Mouse (Mus musculus) urinary bladder, adult 2 months (tissue): Measurements from ENCODE around the gene Sumo1. TPM values are rescaled to one million over a fixed set of nuclear protein-coding genes. Genes with fewer than 3 reads are reported as not detected.

ENCODE experiments used
- DNase-seq: peaks from one replicate; pipeline ENCODE4 v3.0.0; 2022; ENCODE audit warnings: low spot score
- polyA plus RNA-seq: library from polyadenylated mRNA; depleted of rRNA; stranded (reverse); fragments of >200 nt; gene quantifications from 2 replicates; pipeline ENCODE4 v1.2.3, GENCODE M21; 2012; rRNA removed

Gene Sumo1
- polyA plus RNA-seq, 1 experiment = 96.4 TPM

DNA sequence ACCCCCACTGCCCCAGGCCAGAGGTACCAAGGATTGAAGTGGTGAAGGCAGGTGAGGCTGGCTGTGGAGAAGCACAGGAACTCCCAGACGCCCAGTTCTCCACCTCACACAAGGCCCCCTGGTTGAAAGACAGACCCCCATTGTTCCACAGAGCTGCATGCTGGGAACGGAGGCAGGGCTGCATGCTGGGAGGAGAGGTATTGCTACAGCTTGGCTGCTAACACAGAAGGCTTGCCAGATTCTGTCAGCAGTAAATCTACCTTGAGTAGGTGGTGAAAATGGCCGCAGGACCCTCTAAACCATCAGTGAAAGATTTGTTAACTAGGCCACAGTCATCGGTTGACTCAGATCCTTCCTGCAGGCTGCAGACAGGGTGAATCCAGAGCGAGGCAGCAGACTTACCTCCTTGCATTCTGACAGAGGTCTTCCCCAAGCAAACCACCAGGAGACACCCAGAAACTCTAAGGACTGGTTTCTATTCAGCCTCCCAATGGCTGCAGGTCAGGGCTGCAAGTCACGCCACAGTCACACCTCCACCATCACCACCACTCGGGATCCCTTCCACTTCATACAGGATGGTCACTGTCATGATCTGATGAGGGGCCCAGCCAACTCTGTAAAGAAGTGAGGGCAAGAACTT, 121.5 kb downstream of the Sumo1 start:
- no peak for DNase-seq

DNA sequence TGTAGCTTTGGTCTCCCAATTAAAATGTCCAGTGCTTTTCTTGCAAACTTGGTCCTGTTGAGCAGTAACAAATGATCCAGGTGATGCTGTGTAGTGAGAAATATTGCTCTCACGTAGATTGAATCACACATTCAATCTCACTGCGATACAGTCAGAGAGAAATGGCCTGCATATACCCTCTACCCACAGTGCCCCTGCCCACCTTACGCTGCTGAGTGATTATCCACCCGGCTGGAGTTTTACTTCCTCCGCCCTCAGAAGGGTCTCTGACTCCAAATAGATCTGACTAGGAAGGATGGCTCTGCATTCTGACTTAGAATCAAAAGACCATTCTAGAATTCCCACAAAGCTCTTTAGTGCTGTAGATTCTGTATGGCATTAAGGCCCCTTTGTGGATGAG, 122.1 kb downstream of the Sumo1 start:
- no peak for DNase-seq

DNA sequence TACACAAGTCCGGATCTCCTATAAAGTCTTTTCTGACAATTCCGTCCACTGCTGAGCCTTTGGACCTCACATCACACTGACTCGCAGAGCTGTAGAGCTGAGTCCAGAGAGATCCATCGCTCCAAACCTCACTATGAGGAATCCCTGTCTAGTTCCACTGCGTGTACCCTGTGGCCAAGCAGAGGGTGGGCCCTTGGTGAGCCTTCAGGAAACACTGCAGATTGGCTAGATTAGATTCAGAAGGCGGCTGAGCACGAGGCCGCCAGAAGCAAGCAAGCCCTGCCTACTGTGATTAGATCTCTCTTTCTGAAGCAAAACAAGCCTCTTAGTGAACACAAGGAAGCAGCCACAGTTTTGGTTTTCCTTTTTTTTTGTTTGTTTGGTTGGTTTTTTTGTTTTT, 126.7 kb downstream of the Sumo1 start:
- no peak for DNase-seq

DNA sequence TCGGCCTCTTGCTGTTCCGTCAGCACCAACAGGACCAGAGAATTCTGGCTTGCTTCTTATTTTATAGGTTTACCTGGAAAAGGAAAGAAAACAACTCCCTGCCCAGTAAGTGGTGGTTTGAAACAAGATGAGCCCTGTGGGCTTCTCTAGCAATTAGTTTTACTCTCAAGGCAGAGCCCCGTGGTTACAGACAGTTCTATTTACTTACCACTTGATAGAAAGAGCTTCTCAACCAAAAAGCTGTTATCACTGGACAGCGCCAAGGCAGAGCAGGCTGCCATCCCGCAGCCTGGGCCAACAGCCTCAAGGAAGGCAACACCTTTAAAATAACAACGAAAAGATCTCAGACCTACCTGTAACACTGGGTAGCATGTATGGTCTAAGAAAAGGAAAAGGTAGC, 128.4 kb downstream of the Sumo1 start:
- no peak for DNase-seq

DNA sequence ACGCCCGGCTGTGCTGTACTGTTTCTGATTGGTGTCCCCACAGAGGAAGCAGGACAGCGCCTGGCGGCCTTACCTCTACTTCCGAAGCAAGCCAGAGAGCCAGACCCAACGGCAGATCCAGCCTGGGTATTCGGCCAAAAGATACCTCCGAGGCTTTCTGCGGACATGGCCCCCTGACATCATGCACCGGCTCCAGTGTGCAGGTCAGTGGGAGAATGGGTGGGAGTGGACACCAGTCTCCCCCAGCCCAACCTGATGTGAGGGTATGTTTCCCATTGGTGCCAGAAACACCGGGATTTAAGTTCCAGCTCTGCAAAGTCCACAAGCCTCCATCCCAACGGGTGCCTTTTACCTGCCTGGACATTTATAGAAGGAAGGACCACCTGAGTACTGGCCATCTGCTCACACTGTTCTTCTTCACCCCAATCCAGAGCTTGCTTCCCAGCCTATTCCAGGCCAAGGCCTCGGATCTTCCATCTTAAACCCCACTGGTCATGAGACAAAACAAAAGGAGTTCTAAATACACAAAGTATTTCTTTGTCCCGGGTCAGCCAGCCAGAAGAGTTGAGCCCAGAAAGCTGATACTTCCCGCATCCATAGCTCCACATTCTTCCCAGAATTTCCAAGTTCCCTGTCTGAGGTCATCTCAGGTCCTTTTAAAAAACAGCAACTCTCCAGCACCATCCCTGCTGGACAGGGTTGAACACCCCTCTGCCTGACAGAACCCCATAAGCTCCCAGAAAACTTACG, 129.2 kb downstream of the Sumo1 start:
- DNase-seq = no peak

DNA sequence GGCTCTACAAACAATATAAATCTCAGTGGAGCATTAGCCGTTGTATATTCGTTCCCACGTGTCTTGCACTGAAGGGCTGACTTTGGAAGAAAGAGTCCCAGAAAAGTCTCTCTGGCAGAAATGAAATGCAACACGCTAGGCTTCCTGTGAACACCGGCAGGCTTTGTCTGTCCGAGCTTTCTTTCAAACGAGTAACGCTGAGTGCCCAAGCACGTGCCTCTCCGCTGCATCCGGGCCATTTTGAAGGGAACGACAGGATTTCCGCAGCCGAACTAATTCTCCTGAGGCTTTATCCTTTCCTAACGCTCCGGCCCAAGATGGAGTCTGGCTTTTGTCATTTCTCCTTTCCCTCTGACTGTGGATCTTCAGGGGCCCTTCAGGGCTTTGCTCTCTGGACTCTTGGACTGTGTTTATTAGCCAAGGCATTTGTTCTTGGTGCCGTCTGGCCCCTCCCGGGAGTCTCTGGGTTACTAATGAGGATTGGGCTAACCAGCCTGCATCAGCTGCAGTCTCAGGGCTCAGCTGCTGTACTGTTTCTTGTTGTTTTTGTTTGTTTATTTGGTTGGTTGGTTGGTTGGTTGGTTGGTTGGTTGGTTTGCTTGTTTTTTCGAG, 130.0 kb downstream of the Sumo1 start:
- DNase-seq = no peak

DNA sequence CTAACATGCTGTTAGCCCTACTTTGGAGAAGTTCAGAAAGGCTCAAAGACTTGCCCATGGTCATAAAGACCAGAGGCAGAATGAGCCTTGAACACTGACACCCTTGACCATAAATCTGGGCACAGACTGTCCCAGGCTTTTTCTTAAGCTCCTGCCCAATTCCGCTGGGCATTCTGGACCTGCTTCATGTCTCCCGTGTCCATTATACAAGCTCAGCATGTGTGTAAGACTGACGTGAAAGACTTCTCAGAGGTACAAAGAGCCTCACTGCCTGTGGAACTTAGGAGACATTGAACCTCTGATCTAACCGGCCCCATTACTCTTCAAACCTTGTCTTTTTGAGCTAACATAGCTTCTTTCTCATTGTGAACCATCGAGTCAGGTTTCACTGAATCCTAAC, 132.3 kb downstream of the Sumo1 start:
- no peak for DNase-seq

Other genes starting within 250 kb of the Sumo1 start
- 33.0 and 44.9 TPM in 2 replicates for gene Fzd7, start 188.4 kb downstream of the Sumo1 start, polyA plus RNA-seq
- gene Gm973, start 154.6 kb downstream of the Sumo1 start, polyA plus RNA-seq = 31.4 and 38.5 TPM in 2 replicates
- gene Nop58, start 14.1 kb upstream of the Sumo1 start, polyA plus RNA-seq = 44.6 and 51.6 TPM in 2 replicates
- 15.4 and 20.7 TPM in 2 replicates for gene Bmpr2, start 92.6 kb upstream of the Sumo1 start, polyA plus RNA-seq
- gene Fam117b, start 242.2 kb upstream of the Sumo1 start, polyA plus RNA-seq = 8.6 and 11.2 TPM in 2 replicates